Mouse (Mus musculus) cerebellum, postnatal 25 days (tissue): ENCODE data around the gene Zfp961.
"Not testable (repeated sequence)": the region's sequence is repeated elsewhere in the genome, so short reads cannot be mapped to it uniquely, and the experiment has no call there.

Experiments
- DNase-seq, 2 experiments: peaks; one replicate each; pipeline ENCODE4 v3.0.0; 2021; ENCODE audit warnings: mixed read lengths in 2 of 2

The Zfp961 gene

DNA sequence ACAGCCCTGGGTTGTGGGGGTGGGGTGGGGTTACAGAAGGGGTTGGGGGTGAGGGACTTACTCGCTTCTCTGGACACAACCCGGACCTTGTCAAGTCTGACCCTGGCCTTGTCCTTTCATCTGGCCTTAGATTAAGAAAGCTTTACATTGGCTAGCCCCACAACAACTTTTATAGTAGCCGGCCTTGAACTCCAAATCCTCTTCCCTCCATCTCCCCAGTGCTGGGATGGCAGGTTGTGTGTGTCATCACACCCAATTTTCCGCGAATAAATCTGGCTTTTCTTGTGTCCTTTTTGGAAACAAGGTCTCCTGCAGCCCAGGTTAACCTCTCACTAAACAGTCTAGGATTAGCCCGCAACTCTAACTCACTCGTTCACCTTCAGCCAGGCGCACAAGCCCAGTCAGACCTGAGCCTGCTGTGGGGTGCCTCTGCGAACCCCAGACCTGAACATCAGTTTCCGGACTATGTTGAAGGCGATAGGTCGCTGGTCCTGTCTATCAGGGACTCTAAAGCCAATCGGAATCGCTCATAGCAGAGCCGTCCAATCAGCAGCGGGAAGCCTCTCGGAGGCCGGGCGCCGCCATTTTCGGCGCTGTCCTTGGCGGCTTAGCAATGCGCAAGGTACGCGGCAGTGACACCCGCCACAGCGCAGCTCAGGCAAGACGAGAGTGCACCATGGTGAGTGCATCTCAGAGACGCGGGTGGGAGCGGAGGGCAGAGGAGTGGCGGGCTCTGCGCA lies at the start of gene Zfp961:
Gene Zfp961 (plus strand): TSS at position 557 of the 740 bp plus-strand sequence.
- peak; percentile 99 for DNase-seq

DNA sequence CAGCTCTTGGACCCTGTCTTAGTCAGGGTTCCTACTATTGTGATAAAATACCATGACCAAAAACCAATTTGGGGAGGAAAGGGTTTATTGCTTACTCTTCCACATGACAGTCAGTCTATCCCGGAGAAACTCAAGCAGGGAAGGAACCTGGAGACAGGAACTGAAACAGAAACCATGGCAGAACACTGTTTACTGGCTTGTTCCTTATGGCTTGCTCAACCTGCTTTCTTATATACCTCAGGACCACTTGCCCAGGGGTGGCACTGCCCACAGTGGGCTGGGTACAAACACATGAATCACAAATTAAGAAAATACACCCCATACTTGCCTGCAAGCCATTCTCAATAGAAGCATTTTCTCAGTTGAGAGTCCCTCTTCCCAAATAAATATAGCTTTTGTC lies 47.8 kb upstream of the Zfp961 start:
- not testable (repeated sequence) for DNase-seq

DNA sequence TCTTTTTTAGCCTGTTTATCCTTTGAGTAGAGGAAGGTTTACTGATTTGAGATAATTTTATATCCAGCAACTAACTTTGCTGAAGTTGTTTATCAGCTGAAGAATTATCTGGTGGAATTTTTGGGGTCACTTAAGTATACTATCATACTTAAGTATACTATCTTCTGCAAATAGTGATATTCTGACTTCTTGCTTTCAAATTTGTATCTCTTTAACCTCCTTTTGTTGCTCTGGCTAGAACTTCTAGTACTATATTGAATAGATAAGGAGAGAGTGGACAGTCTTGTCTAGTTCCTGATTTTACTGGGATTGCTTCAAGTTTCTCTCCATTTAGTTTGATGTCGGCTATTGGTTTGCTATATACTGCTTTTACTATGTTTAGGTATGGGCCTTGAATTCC lies 44.0 kb upstream of the Zfp961 start:
- no peak for DNase-seq

DNA sequence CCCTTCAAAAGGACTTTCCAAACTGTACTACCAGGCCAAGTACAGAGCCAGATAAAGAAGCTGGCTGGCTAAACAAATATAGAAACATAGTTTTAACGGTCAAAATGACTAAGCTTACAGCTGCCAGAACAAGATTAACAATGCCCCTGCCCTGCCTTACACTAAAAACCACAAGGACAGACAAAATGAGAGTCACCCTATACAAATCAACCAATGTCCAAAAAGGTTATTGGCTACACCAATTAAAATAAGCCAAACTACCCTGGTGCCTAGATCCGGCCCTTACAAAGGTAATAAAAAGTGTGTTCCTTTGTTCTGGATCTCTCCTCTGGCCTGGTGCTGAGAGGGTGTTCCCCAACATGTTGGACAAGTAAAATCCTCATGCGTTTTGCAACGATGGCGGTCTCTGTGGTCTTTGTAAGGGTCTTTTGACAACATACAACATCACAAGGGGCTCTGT lies 43.0 kb upstream of the Zfp961 start:
- no peak for DNase-seq

DNA sequence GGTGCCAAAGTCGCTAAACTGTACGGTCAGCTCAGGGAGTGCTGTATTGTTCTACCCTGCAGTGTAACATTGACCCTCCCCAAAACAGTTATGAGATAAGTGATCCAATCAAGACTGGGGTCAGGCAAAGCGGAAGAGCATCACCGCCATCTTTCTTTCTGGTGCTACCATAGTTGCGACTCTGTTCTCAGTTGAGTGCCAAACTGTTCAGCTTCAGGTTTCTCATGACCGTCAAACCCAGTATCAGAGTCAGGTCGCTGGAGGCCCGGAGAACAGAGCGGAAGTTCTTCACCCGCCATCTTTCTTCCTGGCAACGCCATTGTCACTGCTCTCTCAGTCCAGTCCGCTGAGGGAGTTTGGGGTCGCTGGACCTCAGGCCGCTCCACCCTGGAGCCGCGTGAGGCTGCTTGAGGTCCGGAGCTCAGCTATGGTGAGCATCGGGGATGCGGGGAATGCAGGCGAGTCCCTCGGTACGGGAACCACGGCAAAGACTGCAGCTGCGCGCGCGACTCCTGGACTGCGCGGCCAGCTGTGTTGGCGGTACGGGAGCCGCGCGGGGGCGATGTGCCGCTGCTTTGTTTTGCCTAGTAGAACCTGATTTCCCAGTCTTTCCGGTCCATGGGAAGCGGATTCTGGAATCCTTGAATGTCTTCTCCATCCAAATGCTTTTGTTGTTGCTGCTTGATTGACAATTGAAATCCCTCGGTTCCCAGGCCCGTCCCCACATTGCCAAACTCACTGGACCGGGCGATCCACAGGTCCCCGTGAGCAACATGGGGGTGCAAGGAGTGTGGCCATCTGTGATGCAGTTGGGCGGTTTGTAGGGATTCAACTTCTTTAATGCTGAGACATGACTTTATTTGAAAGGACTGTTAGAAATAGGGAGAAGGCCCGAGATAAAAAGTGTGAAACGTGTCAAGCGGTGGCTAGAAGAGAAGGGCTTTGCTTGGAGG lies 42.3 kb upstream of the Zfp961 start, which contains the start of the genes Zfp882 and Zfp617:
Gene Zfp882 (plus strand): TSS at position 300 of the 953 bp plus-strand sequence.
Gene Zfp617 (plus strand): TSS at position 327 of the 953 bp plus-strand sequence.
- peak; percentile 93 to 95 for DNase-seq

DNA sequence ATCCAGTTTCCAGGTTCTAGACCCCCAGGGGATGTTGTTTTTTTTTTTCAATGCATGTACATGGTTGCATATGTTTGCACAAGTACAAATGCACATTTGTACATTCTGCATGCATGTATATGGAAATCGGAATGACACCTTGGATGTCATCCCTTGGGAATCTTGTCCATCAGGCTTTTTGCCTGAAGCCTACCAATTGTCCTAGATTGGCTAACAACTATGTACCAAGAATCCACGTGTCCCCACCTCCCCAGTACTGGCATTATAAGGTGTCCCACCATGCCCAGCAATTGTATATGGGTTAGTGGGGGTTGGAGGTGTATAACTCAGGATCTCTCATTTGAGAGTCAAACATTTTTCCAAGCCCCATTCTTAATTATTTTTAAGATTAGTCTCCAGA lies 38.6 kb upstream of the Zfp961 start:
- DNase-seq, result no peak

DNA sequence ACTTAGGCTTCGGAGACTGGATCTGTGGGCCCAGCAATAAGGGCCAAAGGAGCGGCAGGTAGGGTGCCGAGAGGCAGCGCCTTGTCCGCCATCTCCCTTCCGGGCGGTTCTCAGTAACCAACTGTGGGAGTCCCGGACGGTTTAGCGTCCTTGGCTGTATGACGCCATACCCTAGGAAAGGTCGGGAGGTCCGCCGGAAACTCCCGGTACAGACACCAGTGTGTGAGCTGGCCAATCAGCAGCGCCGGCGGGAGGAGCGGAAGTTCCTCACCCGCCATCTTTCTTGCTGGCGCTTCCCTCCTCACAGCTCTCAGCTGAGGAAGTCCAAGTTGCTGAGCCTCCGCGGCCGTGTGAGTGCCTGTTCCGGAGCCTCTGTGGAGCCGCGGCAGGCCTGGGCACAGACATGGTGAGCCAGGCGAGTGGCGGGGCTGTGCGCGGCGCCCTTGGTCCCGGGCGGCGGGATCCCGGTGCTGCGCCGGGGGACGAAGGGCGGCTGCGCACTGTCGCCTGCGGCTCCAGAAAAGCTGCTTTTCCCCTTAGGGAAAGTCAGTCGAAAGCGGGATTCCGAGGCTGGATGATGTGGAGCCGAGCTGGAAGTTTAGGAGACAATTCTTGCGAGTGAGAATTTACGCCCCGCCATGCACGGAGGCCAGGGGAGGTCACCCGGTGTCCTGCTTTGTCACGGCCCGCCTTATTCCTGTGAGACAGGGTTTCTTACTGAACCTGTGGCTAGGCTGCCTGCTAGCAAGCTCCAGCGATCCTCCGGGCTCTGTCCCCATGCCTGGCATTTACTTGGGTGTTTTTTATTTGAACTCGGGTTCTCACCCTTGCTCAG lies 28.1 kb upstream of the Zfp961 start:
- DNase-seq, result peak; percentile 95 to 96

DNA sequence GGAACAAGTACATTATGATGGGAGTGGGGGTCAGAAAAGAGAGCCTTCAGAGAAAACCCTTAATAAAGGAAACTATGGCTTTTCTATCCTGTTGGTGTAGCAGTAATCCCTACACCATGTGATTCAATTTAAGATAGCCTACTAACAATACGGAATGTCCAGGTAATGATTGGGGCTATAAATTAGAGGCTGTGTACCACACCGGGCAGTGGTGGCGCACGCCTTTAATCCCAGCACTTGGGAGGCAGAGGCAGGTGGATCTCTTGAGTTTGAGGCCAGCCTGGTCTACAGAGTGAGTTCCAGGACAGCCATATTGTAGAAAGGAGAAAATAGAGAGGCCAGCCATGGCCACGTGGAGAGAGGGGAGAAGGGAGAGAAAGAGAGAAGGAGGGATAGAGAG lies 25.0 kb upstream of the Zfp961 start:
- no peak for DNase-seq

DNA sequence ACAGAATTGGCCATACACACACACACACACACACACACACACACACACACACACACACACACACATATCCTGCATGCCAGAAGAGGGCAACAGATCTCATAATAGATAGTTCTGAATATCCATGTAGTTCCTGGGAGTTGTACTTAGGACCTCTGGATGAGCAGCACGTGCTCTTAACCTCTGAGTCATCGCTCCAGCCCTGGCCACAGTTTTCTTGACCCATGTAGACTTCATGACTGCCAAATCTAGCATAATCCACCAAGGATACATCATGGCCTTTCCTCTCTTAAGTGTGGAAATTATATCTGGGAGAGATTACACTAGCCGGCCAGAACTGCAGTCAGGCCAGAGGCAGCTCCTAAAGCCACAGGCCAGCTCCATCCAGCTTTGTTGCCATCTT lies 24.3 kb upstream of the Zfp961 start:
- DNase-seq, result no peak

DNA sequence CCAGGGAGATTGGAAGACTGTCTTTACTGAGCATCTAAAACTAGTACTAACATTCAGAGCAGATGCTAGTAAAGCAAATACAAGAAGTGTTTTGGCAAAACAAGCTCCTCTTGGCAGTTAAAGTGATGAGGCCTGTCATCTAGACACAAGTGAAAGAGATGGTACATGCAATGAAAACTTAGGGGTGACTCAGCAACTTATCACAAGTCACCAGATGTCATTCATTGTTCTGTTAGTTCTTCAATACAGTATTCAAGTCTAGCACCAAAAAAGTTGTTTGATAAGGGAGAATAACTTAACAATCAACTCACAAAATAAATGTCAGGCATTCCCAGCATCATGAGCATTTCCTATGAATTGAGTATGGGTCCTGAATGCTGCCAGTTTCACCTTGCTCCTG lies 23.1 kb upstream of the Zfp961 start:
- no peak for DNase-seq

DNA sequence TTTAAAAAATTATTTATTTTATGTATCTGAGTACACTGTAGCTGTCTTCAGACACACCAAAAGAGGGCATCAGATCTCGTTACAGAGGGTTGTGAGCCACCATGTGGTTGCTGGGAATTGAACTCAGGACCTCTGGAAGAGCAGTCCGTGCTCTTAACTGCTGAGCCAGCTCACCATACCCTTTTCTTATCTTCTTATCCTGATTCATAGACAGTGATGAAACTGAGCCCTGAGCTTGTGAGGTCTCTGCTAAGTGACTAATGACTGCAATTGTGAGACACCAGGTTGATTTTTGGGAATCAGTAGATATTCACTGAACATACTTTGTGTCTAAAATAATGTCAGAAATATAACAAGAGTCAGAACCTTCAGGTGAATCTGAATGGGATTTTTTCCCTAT lies 12.8 kb upstream of the Zfp961 start:
- DNase-seq, result not testable (repeated sequence)

DNA sequence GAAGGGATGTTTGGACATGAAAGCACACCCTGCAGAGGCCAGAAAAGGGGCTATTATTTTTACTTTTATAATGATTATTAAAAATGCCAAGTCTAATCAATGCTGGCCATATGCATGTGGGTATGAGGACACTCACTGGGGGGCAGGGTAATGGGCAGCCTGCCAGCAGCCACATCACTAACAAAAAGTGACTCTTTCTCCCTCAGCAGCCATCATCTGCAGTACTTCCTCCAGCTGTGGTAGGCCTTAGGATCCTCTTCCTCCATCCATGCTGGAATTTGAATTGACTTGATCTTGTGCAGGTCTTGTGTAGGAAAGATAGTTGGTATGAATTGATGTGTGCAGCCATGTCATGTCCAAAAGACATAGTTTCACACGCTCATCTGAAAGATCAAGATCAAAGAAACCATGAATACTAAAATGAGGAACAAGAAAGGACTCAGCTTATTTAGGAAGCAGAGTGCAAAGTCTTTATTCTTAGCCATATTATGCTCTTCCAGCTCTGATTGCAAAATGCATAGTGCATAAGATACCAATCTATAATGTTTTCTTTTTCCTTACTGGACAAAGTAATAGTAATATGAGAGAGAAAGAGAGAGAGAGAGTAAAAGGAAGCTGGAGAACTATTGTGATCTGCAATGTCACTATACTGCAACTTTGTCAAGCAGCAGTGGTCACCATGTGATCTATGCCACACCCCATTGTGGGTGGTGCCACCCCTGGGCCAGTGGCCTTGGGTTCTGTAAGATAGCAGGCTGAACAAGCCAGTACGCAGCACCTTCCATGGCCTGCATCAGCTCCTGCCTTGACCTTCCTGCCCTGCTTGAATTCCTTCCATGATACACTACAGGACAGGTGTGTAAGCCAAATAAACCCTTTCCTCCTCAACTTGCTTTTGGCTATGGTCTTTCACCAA lies 10.3 kb upstream of the Zfp961 start:
- DNase-seq, result no peak

DNA sequence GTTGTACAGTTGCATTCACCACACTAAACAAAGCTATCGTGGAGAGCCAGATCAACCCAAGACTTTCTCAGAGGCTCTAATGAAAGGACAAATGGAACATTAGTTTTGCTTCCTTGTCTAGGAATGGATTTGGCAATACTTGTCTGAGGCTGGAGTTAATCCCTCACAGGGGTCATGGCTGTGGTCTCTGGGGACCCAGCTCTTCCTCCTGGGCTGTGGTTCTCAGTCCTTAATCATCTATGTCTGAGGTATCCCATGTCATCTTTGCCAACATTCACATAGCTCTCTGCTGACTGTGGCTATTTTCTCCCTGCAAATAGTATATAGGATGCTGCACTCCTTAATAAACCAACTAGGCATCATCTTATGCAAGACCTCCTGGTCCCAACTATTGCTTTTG lies 9.1 kb upstream of the Zfp961 start:
- no peak for DNase-seq

DNA sequence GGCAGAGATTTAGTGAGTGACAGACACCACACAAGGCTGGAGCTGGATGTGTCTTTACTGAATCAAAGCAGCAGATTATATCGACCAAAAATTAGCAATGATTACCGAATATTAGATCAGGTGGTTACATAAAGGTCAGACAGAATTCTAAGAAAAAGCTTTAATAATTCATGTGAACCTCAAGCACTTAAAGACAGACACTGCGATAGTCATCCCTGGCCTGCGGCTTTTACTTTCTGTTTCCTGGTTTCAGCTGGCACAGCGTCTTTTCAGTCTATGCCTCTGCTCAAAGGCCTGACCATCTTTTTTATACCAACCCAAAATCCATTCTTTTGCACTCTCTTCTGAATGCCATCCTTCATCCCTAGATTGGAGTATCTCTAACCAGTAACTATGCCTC lies 2.2 kb upstream of the Zfp961 start:
- no peak for DNase-seq

DNA sequence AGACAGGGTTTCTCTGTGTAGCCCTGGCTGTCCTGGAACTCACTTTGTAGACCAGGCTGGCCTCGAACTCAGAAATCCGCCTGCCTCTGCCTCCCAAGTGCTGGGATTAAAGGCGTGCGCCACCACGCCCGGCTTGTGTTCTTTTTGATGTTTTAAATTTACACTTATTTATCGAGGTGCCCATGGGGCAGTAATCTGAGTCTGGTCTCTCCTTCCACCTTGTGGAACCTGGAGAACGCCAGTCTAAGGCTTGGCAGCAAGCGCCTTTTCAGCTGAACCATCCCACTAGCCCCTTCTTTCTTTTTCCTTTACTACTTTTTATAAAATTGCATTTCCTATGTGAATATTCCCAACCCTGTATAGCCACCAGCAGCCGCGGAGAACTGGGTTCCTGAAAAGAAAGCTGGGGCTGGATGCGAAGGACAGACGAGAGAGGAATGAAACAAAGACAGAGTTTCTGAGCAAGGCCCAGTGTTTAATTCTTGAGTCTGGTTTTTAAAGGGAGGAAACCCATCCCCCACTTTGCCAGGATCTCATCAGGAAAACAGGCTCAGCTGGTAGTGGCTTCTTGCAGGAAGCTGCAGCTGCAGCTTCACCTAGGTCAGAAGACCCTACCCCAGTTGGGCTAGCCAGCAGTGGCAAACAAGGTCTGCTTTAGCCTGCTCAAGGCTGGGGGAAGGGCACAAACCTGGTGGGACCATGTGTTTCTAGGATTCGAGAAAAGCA lies 761 bp downstream of the Zfp961 start:
- DNase-seq, result peak; percentile 25 to 26

DNA sequence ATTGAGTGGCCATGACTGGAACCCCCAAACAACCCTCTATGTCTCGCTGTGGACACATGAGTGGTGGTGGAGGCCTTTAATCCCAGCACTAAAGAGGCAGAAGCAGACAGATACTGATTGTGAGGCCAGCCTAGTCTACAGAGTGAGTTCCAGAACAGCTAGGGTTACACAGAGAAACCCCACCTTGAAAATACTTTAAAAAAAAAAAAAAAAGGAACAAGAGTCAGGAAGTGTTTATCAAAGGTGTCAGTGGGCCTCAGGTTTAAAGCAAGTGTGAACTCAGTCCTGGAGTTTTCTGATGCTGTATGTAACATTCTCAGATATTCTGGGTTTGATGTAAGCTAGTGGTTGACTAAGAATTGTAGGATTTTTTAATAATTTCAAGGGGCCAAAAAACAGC lies 1.7 kb downstream of the Zfp961 start:
- DNase-seq, result no peak

DNA sequence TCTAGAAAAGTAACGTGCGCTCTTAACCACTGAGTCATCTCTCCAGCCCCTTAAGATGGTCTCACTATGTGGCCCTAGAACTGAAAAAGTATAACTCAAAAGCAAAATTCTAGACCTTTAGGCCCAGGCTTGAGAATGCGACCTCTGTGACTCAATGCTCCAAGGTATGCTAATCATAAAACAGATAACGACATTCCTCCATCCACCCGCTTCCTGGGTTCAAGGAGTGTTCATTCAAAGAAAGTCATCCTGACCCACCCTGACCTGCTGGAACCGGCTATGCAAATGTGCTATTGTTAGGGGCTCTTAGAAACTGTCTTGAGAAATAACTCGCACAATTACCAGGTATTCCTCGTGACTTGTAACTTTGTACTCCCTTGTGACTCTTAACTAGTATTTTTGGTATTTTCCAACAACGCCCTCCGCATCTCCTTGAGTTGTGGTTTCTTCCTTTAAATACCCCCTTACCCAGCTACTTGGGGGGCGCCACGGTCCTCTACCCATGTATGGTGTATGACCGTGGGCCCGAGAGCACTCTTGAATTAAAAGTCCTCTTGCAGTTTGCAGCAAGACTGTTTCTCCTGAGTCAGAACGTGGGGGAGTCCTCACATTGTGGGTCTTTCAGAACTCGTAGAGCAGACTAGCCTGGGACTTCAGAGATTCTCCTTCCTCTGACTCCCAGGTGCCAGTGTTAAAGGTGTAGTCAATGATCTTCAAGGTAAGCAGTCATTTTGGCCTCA lies 2.3 kb downstream of the Zfp961 start:
- not testable (repeated sequence) for DNase-seq

DNA sequence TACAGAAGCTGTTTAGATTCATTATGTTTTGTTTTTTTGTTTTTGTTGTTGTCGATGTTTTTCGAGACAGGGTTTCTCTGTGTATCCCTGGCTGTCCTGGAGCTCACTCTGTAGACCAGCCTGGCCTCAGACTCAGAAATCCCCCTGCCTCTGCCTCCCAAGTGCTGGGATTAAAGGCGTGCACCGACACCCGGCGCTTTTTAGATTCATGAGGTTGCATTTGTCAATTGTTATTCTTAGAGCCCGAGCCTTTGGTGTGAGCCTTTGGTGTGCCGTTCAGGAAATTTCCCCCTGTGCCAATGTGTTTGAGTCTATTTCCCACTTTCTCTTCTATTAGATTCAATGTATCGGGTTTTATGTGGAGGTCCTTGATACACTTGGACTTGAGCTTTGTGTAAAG lies 3.8 kb downstream of the Zfp961 start:
- DNase-seq, result no peak

DNA sequence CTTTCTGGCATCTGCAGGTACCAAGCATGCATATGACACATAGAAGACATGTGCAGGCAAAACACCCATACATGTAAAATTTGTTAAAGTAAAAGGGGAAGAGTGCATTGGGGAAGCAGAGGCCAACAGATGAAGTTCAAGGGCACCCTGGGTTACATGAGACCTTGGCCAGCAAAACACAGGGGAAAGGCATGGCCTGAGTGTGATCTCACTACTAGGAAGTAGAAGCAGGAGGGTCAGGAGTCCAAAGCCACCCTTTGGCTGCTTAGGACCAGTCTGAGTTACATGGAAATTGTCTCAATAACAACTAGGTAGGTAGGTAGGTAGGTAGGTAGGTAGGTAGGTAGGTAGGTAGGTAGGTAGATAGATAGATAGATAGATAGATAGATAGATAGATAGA lies 9.6 kb downstream of the Zfp961 start:
- DNase-seq, result no peak

DNA sequence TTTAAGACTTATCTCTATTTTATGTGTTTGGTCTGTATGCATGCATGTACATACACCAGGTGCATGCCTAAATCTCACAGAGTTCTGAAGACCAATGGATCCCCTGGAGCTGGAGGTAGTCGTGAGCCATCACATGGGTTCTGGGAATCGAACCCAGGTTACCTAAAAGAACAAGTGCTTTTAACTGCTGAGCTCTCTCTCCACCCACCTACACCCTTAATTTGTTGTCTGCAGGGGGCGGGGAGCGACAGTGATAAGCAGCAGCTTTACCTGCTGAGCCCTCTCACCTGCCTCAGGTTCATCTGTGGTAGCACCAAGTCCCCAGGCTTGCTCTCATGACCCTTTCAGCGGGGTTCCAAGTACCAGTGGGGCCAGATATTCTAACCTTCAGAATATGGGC lies 11.0 kb downstream of the Zfp961 start:
- no peak for DNase-seq
